Mouse (Mus musculus): ENCODE measurements around the gene Ngdn. TPM values are rescaled to one million over a fixed set of nuclear protein-coding genes. Genes with fewer than 3 reads are reported as not detected.

Gene Ngdn
- total and polyA plus RNA-seq, 3 experiments: 140 to 148 TPM; not detected in 1

GRCm38 (mm10) chr14:54993636-54994035 is 21.6 kb upstream of the Ngdn start:
- no peaks in the 10 kb centered on the region for H3K36me3 ChIP-seq (ENCODE audit: control insufficient read depth in 1 of 2, insufficient read depth in 2 of 2, low read length in 2 of 2)
- no peak for TF ChIP-seq USF1 (IDR thresholded peaks at IDR 0.05; ENCODE audit: low read depth, low read length)
- TF ChIP-seq RCOR1 (IDR thresholded peaks at IDR 0.05; ENCODE audit: low read depth, low read length): no peak
- no peak for TF ChIP-seq EP300 (IDR thresholded peaks at IDR 0.05; ENCODE audit: low read depth in 1 of 2, low read length in 2 of 2)
- TF ChIP-seq CHD2 (IDR thresholded peaks at IDR 0.05; ENCODE audit: low read length): no peak
- no peak for TF ChIP-seq GATA1 (IDR thresholded peaks at IDR 0.05; ENCODE audit: low read depth, low read length)
- no peak for TF ChIP-seq POLR2AphosphoS2 (IDR thresholded peaks at IDR 0.05; ENCODE audit: low read length)
- TF ChIP-seq POLR2AphosphoS5 (IDR thresholded peaks at IDR 0.05; ENCODE audit: borderline replicate concordance, low read depth, low read length): no peak
- TF ChIP-seq ZKSCAN1 (IDR thresholded peaks at IDR 0.05; ENCODE audit: low read depth, low read length): no peak
- TF ChIP-seq SIN3A (IDR thresholded peaks at IDR 0.05; ENCODE audit: low read length): no peak
- TF ChIP-seq CTCF (IDR thresholded peaks at IDR 0.05 in 2 of 3, conservative IDR thresholded peaks at IDR 0.05 in 1 of 3; ENCODE audit: control insufficient read depth in 1 of 3, insufficient read depth in 1 of 3, low read depth in 2 of 3, low read length in 3 of 3, poor library complexity in 1 of 3, severe bottlenecking in 1 of 3): no peak
- TF ChIP-seq MYC (IDR thresholded peaks at IDR 0.05; ENCODE audit: low read depth, low read length): no peak
- TF ChIP-seq MEF2A (IDR thresholded peaks at IDR 0.05; ENCODE audit: extremely low read depth, insufficient replicate concordance, low read depth, low read length, poor library complexity, severe bottlenecking): no peak
- TF ChIP-seq MAFK (IDR thresholded peaks at IDR 0.05; ENCODE audit: borderline replicate concordance, low read depth, low read length): no peak
- TF ChIP-seq TCF12 (IDR thresholded peaks at IDR 0.05; ENCODE audit: low read depth, low read length): no peak

GRCm38 (mm10) chr14:54994136-54994868 is 21.0 kb upstream of the Ngdn start, which contains the start of gene Myh7:
Gene Myh7, minus strand, starts transcription at chr14:54994626.
- H3K9me3 ChIP-seq (replicated peaks; ENCODE audit: insufficient read depth, low read length): no peaks in the 10 kb centered on the region
- H3K36me3 ChIP-seq (ENCODE audit: control insufficient read depth in 1 of 2, insufficient read depth in 2 of 2, low read length in 2 of 2): no peaks in the 10 kb centered on the region
- H3K27ac ChIP-seq (ENCODE audit: control insufficient read depth, low read depth, low read length): no peak within 1 kb of the TSS
- H3K4me3 ChIP-seq (ENCODE audit: control insufficient read depth in 1 of 2, insufficient read depth in 1 of 2, low read depth in 2 of 2, low read length in 2 of 2): no peak within 1 kb of the TSS
- DNase-seq (ENCODE audit: low read depth, low spot score): no peak
- H3K27me3 ChIP-seq (ENCODE audit: control insufficient read depth in 1 of 2, insufficient read depth in 2 of 2, low read length in 2 of 2): peaks cover 2 to 4% of the 10 kb centered on the region in 2 experiments
- no peaks in the 10 kb centered on the region for H3K4me1 ChIP-seq (ENCODE audit: control insufficient read depth in 1 of 2, insufficient read depth in 2 of 2, low read length in 2 of 2)
- H3K79me2 ChIP-seq (ENCODE audit: control insufficient read depth, insufficient read depth, low read length, poor library complexity): no peaks in the 10 kb centered on the region; the same call in 1 of the 2 replicates
- TF ChIP-seq ETS1 (IDR thresholded peaks at IDR 0.05; ENCODE audit: low read depth, low read length) (no peak), HCFC1 (IDR thresholded peaks at IDR 0.05; ENCODE audit: low read depth, low read length) (no peak), MAX (IDR thresholded peaks at IDR 0.05; ENCODE audit: low read length) (no peak), ZC3H11A (IDR thresholded peaks at IDR 0.05; ENCODE audit: low read depth, low read length) (no peak), BHLHE40 (IDR thresholded peaks at IDR 0.05; ENCODE audit: borderline replicate concordance, low read depth, low read length) (no peak), MEF2A (IDR thresholded peaks at IDR 0.05; ENCODE audit: extremely low read depth, insufficient replicate concordance, low read depth, low read length, poor library complexity, severe bottlenecking) (no peak), ELF1 (IDR thresholded peaks at IDR 0.05; ENCODE audit: low read depth, low read length) (no peak), NELFE (IDR thresholded peaks at IDR 0.05; ENCODE audit: low read depth, low read length) (no peak), EP300 (IDR thresholded peaks at IDR 0.05; ENCODE audit: low read depth in 1 of 2, low read length in 2 of 2) (no peak), ZNF384 (IDR thresholded peaks at IDR 0.05; ENCODE audit: low read depth, low read length) (no peak), MAFK (IDR thresholded peaks at IDR 0.05; ENCODE audit: borderline replicate concordance, low read depth, low read length) (no peak), CHD1 (IDR thresholded peaks at IDR 0.05; ENCODE audit: low read depth, low read length) (no peak), USF1 (IDR thresholded peaks at IDR 0.05; ENCODE audit: low read depth, low read length) (no peak)
- H3K9ac ChIP-seq (ENCODE audit: control insufficient read depth, low read depth, low read length, poor library complexity, severe bottlenecking): no peak within 1 kb of the TSS

More at GRCm38 (mm10) chr14:54993636-54994035, 21.6 kb upstream of the Ngdn start:
- Histone ChIP-seq H3K4me1 (ENCODE audit: control insufficient read depth in 1 of 2, insufficient read depth in 2 of 2, low read length in 2 of 2) (no peaks in the 10 kb centered on the region), H3K27me3 (ENCODE audit: control insufficient read depth in 1 of 2, insufficient read depth in 2 of 2, low read length in 2 of 2) (peaks cover 2 to 6% of the 10 kb centered on the region in 2 experiments), H3K9me3 (replicated peaks; ENCODE audit: insufficient read depth, low read length) (no peaks in the 10 kb centered on the region), H3K79me2 (ENCODE audit: control insufficient read depth, insufficient read depth, low read length, poor library complexity) (no peaks in the 10 kb centered on the region; the same call in 1 of the 2 replicates), H3K27ac (ENCODE audit: control insufficient read depth, low read depth, low read length) (no peak overlapping the region), H3K9ac (ENCODE audit: control insufficient read depth, low read depth, low read length, poor library complexity, severe bottlenecking) (no peak overlapping the region), H3K4me3 (ENCODE audit: control insufficient read depth in 1 of 2, insufficient read depth in 1 of 2, low read depth in 2 of 2, low read length in 2 of 2) (no peak overlapping the region)
- no peak for DNase-seq (ENCODE audit: low read depth, low spot score)
